Mouse (Mus musculus) stomach, postnatal 0 days (tissue): Measurements from ENCODE around the gene Rsbn1l.

Source experiments
- CTCF ChIP-seq: IDR thresholded peaks from 2 replicates; pipeline ENCODE4 v1.5.1; 2016; ENCODE audit warnings: antibody characterized with exemption, low read depth, mild to moderate bottlenecking, moderate library complexity
- EP300 ChIP-seq: optimal IDR thresholded peaks from 2 replicates; pipeline ENCODE3; 2016; ENCODE audit warnings: antibody characterized with exemption

DNA sequence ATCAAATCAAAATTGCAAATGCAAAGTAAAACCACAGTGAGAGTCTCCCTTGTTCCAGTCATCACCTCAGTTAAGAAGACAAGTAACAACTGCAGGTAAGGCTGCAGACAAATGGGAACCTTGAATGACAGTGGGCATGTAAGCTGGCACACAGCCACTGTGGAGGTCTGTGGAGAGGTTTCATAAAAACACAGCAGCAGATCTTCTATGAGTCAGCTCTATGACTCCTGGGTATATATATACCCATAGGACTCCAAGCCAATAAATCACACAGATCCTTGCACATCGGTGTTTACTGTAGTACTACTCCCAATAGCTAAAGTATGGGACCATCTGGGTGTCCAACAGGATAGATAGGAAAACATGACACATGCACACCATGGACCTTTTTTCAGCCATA is 83.1 kb downstream of the Rsbn1l start:
- TF ChIP-seq CTCF (no peak), EP300 (no peak)
